Mouse (Mus musculus): ENCODE results near the gene Fam131a. TPM values are rescaled to one million over a fixed set of nuclear protein-coding genes. Genes with fewer than 3 reads are reported as not detected.
"Not testable (repeated sequence)": the region's sequence is repeated elsewhere in the genome, so short reads cannot be mapped to it uniquely, and the experiment has no call there.

The Fam131a gene
- 100 to 1,000 TPM; 101 to 115 TPM for total RNA-seq (2021)

DNA sequence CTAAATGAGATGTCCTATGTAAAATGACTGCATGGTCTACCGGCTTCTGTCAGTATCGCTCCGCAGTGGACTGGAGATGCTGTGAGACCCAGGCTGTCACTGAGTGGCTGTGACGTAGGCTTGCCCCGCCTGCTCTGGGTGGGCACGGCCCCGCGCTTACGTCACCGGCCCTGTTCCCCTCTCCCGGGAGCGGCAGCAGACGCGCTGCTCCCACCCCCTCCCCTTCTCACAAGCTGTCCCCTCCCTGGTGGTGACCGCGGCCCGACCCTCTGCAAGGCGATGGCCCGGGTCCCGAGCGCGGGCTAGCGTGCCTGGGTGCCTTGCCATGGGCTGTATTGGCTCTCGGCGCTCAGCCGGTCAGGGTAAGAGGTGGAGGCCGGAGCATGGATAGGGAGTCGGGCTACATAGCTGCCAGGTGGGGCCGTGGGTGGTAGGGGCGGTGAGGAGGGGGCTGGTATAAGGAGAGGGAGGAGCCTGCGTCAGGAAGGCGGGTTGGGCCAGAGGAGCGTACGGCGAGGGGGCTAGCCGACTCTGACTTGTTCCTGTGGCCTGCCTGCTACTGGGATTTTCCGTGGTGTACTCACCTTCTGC, at the start of gene Fam131a:
TSS of gene Fam131a (plus strand) at position 131 of the 591 bp plus-strand sequence.
- peak; percentile 97 for DNase-seq
- intact Hi-C loops (cut with DNase I), result no loop called here

DNA sequence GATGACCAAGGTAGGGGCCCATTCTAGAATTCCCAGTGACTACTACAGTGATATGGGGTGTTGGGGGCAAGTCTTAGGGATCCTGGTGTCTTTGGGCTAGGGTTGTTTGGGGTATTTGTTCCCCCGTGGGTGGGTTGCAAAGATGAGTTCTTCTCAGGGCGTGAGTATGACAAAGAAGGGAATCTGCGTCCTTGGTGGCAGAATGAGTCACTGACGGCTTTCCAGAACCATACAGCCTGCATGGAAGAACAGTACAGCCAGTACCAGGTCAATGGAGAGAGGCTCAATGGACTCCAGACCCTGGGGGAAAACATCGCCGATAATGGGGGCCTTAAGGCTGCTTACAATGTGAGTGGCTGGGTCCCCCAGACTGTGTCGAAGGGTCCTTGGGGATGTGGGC, 49.1 kb upstream of the Fam131a start:
- no peak for DNase-seq
- intact Hi-C loops (cut with DNase I), result loop anchor here (10.0 kb wide), 1 partner anchor 109 kb away; the partner anchor contains the start of gene Ap2m1

DNA sequence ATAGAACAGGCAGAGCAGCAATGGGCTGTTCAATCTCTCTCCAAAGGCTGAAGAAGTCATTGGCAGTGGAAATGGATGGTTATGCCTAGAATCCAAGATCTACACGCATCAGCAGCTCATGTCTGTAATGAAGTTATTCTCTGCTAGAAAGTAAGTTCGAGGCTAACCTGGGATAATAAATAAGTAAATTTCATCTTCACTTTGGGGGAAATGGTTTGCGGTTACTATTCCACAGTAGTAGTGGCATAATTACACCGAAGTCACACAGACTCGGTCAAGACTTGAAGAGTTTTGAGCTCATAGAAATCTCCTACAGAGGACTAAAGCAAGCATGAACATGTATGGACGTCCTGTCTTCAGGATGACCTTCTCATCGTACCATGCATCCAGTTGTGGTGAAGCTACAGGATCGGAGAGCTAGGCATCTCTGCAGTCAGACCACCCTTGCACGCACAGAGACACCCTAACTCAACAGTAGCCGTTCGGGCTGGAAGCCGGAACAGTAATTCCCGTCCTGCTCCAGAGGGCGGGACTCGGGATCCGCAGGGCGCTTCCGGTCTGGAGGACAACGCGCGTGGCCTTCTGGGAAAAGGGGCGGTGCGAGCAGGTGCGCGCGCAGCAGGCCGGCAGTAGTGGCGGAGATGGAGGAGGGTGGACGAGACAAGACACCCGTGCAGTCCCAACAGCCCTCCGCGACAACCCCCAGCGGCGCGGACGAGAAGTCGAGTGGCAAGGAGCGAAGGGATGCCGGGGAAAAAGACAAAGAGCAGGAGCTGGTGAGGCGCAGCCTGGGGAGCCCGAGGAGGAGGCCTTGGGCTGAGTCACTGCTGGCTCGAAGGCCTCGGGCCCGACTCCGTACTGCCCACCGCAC, 41.7 kb upstream of the Fam131a start, which contains the start of gene Psmd2:
TSS of gene Psmd2 (plus strand) at position 577 of the 871 bp plus-strand sequence.
- intact Hi-C loops (cut with DNase I), result no loop called here

DNA sequence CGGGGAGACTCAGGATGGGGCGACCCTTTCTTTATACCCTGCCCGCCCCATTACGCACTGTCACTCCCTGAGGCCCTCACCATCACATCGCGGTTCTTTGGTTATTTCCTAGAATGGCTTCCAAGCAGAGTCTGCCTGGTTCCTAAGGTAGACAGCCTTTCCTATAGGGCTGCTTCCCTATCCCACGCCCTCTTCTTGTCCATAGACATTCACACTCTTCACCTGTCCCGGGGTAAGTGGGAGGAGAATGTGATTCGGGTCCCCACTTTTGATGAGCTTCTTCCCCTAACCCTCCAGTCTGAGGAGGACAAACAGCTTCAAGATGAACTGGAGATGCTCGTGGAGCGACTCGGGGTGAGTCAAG, 41.1 kb upstream of the Fam131a start:
- intact Hi-C loops (cut with DNase I), result no loop called here
- no peak for DNase-seq

More for the DNA sequence above, 41.7 kb upstream of the Fam131a start, which contains the start of gene Psmd2:
- peak; percentile 98 for DNase-seq

DNA sequence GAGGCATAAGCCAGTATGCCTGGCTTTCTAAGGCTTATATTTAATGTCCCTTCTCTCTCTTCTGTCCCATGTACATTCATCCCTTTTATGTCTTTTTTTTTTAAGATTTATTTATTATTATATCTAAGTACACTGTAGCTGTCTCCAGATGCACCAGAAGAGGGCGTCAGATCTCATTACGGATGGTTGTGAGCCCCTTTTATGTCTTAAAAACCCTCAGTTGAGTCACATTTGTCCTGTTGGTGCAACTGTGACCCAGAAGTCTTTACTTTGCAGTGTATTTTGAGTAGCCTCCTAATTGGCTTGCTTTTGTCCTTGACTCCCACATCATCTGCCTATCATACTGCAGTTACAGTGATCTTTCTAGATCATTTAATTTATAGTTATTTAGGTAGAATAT, 39.7 kb upstream of the Fam131a start:
- DNase-seq, result no peak
- intact Hi-C loops (cut with DNase I), result no loop called here

DNA sequence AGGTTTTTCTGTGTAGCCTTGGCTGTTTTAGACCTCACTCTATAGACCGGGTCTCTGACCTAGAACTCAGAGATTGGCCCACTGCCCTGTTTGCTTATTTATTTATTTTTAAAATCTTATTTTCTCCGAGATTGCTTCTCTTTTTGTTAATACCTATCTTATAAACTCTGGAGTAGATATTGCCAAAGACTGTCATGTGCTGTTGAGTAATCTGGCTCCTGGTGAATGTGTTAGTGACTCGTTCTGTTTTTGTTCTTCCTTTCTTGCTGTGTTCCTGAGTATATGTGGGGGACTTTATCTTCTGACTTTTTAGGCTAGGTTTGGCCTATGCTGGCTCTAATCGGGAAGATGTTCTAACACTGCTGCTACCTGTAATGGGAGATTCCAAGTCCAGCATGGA, 35.4 kb upstream of the Fam131a start:
- intact Hi-C loops (cut with DNase I), result no loop called here
- no peak for DNase-seq

DNA sequence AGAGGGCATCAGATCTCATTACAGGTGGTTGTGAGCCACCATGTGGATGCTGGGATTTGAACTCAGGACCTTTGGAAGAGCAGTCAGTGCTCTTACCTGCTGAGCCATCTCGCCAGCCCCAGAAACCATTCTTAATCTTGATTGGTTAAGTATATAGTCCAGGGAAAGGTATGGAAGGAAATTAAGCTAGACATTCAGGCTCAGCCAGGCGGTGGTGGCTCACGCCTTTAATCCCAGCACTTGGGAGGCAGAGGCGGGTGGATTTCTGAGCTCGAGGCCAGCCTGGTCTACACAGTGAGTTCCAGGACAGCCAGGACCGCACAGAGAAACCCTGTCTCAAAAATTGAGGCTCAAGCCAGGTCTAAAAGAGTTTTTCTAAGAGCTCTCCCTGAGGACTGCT, 25.0 kb upstream of the Fam131a start, which contains the start of gene Eif4g1:
TSS of gene Eif4g1 (plus strand) at position 301 of the 400 bp plus-strand sequence.
- intact Hi-C loops (cut with DNase I); DNase-seq: not testable (repeated sequence)

DNA sequence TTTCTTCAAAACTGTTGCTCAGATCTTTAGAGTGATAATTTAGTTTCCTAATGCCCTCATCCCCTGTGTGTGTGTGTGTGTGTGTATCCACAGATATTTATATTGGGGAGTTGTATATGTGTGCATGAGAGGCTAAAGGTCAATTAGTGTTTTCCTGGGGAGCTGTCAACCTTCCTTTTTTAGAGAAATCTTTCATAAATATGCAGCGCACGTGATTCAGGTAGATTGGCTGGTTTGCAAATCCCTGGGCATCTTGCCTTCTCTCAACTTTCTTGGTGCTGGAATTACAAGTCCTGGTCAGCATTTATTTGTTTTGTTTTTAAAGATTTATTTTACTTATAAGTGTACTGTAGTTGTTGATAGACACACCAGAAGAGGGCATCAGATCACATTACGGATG, 22.8 kb upstream of the Fam131a start:
- no peak for DNase-seq

DNA sequence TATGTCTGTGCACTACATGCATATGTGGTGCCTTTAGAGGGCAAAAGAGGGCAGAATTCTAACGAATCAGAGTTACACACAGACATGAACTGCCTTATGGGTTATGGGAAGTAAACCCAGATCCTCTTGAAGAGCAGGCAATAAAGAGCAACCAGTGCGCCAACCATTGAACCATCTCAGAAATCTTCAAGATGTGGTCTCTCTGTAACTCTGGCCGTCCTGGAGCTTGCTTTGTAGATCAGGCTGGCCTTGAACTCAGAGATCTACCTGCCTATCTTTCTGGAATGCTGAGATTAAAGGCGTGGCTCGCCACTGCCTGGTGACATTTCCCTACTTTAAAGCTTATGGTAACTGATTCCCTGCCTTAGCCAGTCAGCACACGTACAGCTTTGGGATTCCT, 21.2 kb upstream of the Fam131a start:
- no peak for DNase-seq
- intact Hi-C loops (cut with DNase I), result no loop called here

More for the DNA sequence above, 22.8 kb upstream of the Fam131a start:
- intact Hi-C loops (cut with DNase I), result no loop called here

DNA sequence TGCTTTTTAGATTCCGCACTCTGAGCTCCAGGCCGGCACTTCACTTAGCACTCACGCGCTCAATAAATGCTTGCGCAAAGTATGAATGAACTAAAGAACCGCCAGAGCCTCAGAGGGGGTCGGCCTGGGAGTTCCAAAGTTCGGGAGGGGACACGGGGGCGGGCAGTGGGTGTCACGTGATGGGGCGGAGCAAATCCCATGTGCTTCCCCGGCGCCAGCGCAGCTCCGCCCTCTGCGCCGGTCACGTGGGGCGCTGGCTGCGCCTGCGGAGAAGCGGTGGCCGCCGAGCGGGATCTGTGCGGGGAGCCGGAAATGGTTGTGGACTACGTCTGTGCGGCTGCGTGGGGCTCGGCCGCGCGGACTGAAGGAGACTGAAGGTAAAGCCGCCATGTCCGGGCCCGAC, 20.5 kb upstream of the Fam131a start:
- intact Hi-C loops (cut with DNase I), result no loop called here
- DNase-seq, result peak; percentile 97

DNA sequence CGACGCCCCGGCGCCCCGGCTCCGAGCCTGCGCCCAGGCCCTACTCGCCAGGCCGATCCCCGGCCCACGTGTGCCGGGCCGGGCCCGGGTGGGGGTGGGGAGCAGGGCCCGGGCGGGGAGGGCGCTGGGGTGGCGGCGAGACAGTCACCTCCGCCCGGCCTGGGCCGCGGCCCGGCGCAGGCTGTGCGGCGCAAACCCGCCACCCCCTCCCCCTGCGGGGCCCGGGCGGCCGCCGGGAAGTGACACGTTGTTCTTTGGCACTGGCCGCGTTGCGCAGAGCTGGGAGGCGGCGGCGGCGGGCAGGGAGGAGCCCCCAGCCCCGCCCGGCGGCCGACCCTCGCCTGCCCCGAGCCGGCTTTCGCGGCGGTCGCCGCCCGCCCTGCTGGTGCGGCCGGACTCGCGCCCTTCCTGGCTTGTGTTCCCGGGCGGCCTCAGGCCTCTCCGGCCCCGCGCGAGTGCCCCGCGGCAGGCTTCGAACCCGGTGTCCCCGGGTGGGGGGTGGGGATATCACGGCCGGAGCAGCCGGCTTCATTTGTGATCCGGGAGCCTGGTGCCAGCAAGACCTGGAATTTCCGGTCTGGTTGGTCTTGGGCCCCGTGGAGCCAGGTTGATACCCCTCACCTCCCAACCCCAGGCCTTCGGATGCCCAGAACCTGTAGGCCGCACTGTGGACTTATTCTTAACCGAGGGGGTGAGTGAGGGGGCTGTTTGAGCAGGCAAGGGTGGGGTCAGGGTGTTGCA, 19.9 kb upstream of the Fam131a start:
- intact Hi-C loops (cut with DNase I), result no loop called here
- DNase-seq, result peak; percentile 66

DNA sequence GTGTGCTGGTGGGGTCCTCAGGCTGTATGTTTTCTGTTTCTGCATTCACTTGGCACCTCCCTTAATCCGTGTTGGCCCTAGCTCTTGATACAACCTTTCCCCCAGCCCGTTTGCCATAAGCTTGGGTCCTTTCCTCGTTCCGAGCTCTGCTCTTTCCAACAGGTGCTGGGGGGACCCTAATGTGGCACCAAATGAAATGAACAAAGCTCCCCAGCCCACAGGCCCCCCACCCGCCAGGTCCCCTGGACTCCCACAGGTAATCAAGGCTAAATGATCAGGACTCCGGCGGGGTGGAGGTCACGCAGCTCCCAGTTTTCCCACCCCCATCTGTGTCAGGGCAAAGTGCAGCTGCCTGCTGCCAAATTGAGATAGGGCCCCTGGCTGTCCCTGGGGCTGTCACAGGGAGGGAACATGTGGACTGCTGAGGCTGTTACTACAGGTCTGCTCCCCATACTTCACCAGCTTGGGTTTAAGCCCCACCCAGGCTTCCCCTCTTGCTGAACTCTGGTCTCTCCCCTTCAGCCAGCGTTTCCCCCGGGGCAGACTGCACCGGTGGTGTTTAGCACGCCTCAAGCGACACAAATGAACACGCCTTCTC, 19.2 kb upstream of the Fam131a start:
- intact Hi-C loops (cut with DNase I), result no loop called here
- no peak for DNase-seq

DNA sequence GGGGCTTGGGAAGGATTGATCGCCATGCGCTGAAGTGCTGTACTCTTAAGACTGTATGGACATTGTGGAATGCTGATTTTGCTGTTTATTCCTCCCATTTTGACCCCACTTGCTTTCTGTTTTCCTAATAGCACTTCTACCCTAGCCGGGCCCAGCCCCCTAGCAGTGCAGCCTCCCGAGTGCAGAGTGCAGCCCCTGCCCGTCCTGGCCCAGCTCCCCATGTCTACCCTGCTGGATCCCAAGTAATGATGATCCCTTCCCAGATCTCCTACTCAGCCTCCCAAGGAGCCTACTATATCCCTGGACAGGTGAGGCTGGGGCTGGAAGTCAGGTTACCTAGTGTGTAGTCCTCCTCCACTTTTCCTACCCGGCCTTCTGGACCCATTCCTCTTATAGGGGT, 17.8 kb upstream of the Fam131a start:
- intact Hi-C loops (cut with DNase I), result no loop called here
- no peak for DNase-seq

DNA sequence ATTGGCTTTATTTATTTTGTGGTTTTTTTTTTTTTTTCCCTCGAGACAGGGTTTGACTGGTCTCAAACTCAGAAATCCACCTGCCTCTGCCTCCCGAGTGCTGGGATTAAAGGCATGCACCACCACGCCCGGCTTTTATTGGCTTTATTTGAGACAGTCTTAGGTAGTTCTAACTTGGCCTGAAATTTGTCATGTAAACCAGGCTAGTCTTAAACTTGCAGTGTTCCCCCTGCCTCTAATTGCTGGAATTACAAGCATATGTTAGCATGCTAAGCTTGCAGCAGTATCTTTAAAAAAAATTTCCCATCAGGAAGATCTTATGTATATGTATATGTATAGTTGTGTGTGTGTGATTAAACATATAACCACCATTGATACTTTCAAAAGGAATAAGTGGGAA, 16.3 kb upstream of the Fam131a start:
- intact Hi-C loops (cut with DNase I), result no loop called here
- DNase-seq, result no peak

DNA sequence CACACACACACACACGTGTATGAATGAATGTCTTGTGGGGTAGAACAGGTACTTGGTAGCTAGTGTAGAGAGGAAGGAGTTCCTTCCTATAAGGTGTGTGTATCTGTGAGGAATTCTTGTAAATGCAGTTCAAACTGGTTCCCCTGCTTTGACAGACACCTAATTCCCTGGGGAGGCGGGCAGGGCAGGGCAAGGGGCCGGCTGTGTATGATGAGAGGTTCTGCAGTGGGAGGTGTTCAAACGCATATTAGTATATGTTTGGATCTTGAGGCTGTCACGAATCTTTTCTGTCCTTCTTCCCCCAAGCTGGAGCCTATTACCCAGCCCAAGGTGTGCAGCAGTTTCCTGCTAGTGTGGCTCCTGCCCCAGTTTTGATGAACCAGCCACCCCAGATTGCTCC, 15.7 kb upstream of the Fam131a start:
- no peak for DNase-seq
- intact Hi-C loops (cut with DNase I), result no loop called here

DNA sequence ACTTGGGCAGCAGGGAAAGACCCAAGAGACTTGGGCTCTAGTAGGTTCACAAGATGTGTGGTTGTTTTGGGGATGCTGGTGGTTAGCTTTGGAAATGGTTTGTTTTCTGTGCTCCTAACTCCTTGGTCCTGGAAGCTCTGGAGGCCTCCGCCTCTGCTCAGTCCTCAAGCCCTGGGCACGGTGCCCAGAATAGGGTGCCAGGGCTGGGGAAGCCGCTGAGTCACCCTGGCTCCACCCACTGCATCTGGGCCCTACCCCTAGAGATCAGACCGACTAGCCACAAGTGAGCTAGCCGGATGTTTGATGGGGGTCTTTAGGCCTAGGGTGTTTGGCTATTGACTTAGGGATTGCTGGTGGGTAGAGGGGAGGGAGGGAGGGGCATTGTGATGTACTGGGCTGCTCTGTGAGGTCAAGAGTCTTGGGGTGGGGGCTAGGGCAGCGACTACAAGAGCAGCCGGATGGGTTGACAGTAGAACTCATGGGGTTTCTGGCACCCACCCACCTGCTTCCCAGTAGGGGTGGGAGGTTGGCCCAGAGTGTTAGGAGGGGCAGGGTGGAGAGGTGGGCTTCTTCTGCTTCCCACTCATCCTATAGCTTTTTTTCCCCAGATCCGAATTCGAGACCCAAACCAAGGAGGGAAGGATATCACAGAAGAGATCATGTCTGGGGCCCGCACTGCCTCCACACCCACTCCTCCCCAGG, 14.9 kb upstream of the Fam131a start:
- intact Hi-C loops (cut with DNase I), result no loop called here
- peak; percentile 76 for DNase-seq

DNA sequence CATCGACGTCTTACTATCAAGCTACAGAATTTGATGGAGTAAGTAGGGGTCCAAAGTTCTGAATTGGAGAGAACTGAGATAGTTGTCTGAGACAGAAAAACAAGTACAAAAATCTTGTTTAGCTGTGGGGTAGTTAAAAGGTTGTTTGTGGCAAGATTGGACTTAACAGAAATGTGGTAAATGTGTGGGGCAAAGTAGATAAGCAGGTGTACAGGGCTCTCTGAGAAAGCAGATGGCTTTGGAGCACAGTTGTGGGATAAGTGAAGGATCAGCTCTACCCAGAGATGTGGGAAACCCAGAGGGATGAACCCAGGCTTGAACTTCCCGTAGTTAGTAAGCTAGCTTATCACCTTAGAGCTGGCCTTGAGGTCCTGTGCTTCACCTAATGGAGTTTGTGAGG, 2.3 kb upstream of the Fam131a start:
- intact Hi-C loops (cut with DNase I), result no loop called here
- DNase-seq, result no peak

DNA sequence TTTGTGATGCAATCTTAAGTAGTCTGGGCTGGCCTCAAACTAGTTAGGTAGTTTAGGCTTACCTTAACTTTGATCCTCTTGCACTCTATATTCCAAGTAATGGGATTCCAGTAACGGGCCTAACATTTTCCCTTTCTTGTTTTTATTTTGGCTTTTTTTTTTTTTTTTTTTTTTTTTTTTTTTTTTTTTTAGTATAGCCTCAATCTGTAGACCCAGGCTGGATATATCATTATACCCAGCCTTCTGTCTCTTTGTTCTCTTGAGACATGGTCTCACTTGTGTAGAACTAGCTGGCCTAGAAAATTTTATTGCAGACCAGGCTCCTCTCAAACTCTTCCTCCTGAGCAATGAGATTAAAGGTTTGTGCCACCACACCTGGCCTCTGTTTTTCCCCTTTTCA, 1.4 kb upstream of the Fam131a start:
- no peak for DNase-seq
- intact Hi-C loops (cut with DNase I), result no loop called here

DNA sequence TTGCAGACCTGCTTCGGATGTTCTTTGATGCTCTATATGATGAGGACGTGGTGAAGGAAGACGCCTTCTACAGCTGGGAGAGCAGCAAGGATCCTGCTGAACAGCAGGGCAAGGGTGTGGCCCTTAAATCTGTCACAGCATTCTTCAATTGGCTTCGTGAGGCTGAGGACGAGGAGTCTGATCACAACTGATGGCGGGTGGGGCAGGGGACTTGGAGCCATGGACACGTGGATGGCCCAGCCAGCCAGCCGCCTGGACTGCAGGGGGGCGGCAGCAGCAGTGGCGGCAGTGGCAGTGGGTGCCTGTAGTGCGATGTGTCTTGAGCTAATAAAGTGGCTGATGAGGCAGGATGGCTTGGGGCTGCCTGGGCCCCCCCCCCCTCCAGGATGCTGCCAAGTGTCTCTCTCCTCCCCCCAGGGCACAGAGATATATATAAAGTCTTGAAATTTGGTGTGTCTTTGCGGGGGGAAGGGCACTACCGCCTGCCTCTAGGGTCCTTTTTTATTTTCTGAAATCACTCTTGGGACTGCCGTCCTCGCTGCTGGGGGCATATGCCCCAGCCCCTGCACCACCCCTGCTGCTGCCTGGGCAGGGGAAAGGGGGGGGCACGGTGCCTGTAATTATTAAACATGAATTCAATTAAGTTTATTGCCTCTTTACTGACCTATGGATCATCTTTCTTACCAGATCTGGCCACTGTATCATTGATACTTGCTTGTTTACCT, 638 bp upstream of the Fam131a start:
- DNase-seq, result peak; percentile 28
- intact Hi-C loops (cut with DNase I), result no loop called here

DNA sequence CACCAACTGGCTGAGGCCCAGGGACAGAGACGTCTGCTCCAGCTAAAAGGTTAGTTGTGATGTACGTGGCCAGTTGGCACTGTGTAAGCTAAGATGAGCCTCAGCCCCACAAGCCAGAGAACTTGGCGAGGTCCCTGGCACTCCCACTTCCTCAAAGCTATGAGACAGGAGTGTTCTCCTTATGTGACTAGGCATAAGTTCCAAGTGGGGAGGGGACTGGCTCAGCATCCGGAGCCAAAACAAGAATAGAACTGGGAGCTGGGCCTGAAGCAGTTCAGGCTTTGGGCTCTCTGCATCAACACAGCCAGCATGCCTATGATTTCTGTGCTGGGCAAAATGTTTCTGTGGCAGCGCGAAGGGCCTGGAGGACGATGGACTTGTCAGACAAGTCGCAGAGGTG, 1.7 kb downstream of the Fam131a start:
- intact Hi-C loops (cut with DNase I), result no loop called here

More for the DNA sequence above, 1.7 kb downstream of the Fam131a start:
- DNase-seq, result peak; percentile 47

Data from left cerebral cortex, postnatal 4 days (tissue).